Mouse (Mus musculus): ENCODE measurements around the gene Tesmin. TPM values are rescaled to one million over a fixed set of nuclear protein-coding genes. Genes with fewer than 3 reads are reported as not detected.
A peak's percentile ranks its signal among the peaks of the same experiment; 100 is the strongest.

The Tesmin gene
- polyA plus RNA-seq, 3 experiments from 2014 or later, result not detected

- no peak for ATAC-seq
Measured at GRCm38 (mm10) chr19:3449248-3449647, 60.6 kb downstream of the Tesmin start.

GRCm38 (mm10) chr19:3450714-3451113 lies 62.1 kb downstream of the Tesmin start:
- ATAC-seq, result no peak

DNA sequence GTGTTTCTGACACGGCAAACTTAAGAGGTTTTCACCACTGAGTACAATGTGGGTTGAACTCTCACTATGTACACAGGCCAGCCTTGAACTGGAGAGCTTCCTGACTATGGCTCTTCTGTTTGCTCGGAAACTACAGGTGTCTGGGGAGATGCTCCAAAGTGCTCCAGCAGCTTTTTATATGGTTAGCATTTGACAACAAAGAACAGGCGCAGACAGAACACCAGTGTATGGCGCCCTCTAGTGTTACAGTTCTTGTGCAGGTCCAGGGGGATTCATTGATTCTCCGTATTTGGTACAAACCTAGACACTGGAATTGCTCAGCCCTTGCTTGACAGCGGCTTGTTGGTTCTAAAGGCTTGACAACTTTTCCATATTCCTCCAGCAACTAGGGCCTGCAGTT lies 62.5 kb downstream of the Tesmin start:
- ATAC-seq, result peak; percentile 50

- ATAC-seq, result no peak
Measured at GRCm38 (mm10) chr19:3451649-3452048, 63.0 kb downstream of the Tesmin start.

Other genes with a start within 250 kb of the Tesmin start
- gene Mrpl21, start 106.0 kb upstream of the Tesmin start, polyA plus RNA-seq (2017; shearing (Covaris generic)), result 100 to 1,000 TPM; 106 to 127 (median 110) TPM
- gene Ighmbp2, start 105.8 kb upstream of the Tesmin start, polyA plus RNA-seq (2017; shearing (Covaris generic)), result 1 to 10 TPM; 4.2 to 5.8 (median 4.8) TPM
- 10 to 100 TPM; 19.7 to 29.2 (median 20.9) TPM for gene Cpt1a, start 66.5 kb upstream of the Tesmin start, polyA plus RNA-seq (2017; shearing (Covaris generic))
- 10 to 100 TPM in 1 of 3 experiments, 1 to 10 TPM in 1, under 1 TPM in 1; 0.74 to 15.2 (median 1.3) TPM for gene Gal, start 25.7 kb downstream of the Tesmin start, polyA plus RNA-seq (2017; shearing (Covaris generic))
- gene Ppp6r3, start 186.9 kb downstream of the Tesmin start, polyA plus RNA-seq (2017; shearing (Covaris generic)), result 10 to 100 TPM; 67.2 to 92.1 (median 71.5) TPM

Measured in inflammation-experienced regulatory T-cells, adult 6 months (primary cell).